Mouse (Mus musculus): ENCODE measurements around the gene Slc38a3.

Gene Slc38a3

DNA sequence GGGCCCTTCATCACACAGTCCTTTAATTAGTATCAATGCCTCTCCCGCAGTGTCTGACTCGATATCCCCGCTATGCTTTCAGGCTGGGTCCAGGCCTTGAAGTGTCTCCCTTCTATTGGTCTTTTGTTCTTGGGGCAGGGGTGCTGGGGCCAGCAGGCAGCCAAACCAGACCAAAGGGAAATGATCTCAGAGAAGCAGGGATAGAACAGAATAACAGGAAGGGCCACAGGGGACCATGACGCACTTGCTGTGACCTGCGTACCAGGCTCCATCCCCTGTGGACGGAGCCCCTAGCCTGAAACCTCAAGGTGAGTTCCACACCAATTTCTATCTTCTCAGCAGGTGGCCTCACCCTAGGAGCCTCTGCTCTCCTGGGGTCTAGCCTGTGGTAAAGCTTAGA is 51.2 kb downstream of the Slc38a3 start:
- no peak for DNase-seq

DNA sequence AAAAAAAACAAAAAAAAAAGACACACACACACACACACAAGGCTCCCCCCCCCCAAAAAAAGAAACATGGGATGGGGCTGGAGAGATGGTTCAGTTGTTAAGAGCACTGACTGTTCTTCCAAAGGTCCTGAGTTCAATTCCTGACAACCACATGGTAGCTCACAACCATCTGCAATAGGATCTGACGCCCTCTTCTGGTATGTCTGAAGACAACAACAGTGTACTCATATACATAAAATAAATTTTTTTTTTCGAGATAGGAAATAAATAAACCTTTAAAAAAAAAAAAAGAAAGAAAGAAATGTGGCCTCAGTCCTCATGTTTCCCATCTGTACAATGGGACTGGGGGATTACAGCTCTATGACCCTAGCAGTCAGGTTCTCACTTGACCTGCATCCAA is 51.9 kb downstream of the Slc38a3 start:
- DNase-seq: no peak

DNA sequence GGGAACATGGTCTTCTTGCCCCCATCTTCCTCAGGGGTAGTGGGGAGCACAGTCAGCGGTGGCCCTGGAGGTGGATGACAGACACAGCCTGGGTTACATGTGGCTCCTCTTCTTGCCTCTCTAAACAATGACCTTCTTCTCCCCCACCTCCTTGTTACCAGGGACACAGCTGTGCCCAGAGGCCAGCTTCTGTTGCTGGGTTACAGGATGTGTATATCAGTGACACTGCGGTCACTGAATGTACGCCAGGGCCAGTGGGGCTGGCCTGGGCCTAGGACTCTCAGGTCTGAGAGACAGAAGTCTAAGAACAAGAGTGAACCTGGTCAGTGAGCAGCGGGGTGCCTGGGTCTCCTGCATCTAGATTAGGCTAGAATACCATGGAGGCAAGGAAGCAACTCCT is 54.3 kb downstream of the Slc38a3 start:
- peak; percentile 54 for DNase-seq

DNA sequence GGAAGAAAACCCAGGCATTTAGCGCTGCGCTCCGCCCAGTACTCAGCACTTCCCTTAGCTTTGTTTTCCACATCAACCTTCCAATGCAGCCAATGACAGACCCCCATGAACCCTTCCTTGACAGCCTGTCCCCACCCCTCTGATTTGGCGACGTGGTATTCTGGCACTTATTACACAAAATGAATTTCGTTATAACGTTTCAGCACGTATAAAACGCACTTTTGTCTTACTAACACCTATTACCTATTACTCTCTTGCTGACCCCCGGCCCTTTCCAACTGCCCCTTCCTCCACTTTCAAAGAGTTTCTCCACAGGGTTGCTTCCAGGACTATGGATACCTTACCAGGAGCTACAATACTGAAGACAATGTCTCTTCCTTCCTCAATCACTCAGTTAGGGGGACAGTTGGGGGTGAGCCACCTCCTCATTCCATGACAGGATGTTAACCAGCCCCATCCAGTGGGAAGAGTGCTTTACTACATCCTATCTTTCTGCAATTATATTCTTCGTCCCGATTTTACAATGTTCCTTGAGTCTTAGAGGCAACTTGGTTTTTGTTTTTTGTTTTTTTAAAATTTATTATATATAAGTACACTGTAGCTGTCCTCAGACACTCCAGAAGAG is 56.3 kb downstream of the Slc38a3 start:
- DNase-seq: no peak

DNA sequence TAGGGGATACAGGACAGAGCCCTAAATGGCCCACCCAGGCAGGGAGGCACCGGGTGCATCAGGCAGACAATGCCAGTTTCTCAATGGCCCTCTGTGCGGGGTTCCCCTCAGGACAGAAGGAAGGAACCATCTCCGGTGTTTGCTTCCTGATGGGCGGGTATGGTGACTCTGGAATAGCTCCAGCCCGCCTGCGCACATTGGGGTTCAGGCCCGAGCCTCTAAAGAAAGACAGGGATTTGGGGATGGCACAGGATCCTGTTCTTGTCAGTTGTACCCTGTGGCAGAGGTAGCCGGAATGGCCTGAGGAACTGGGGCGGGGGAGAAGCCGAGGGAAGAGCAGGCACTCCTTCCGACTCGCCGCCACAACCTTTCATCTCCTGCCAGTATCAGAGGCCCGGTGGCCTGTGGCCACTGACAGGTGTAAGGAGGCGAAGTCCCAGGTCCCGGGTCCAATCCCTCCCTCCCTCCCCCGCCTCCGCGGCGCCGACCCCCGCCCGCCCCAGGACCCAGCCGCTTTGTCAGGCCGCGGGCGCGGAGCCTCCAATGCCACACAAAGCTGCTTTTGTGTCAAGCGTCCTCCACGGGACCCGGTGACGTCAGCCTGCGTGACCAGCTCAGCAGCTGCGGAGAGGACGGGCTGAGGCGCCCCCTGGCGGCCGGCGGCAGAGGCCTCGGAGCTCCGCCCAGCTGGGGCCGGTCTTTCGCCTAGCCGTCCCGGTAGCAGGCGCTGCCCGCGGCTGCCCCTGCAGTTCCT is 57.0 kb downstream of the Slc38a3 start:
- DNase-seq: peak; percentile 98

DNA sequence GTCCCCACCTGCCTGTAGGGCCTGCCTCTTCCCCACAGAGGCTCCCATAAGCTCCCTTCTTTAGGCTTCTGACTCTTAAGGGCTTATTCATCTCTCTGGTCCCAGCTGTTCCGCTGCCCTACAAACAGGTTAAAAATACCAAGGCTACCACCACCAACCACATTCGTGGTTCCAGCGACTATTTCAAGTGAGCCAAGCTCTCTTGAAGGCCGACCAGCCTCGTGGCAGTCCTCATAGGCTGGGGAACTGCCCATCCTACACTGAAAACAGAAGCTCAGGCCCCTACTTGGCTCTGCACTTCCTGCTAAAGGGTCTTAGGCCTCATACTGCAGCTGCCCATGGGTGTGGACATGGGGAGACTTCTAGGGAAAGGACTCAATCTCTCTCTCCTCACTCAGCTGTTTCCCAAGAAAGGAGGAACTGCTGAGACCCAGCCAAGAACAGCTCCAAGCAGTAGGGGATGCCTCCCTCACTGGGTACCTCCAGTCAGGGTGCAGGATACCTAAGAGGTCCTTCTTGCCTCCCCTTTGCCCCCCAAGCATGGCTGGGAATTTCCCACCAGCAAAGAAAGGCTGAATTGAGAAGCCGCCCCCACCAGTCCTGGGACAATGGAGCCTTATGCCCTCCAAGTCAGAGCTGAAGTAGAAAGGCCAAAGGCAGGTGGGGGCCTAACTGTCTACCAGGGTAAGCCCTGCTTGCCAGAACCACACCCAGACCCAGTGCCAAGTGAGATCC is 57.7 kb downstream of the Slc38a3 start:
- no peak for DNase-seq

DNA sequence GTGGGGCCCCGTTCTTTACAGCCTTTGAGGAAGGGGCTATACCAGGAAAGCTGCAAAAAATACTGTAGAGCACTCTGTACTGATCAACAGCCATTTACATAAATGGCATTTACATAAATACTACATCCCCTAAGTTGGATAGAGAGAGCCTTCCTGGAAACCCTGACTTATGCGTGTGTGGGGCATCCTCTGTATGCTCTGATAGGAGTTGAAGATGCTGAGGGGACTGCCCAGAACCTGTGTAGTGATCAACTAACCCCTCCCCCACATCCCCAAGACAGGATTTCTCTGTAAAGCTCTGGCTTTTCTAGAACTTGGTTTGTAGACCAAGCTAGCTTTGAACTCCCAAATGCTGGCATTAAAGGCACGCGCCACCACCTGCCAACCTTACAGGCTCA is 59.9 kb downstream of the Slc38a3 start:
- DNase-seq: no peak

DNA sequence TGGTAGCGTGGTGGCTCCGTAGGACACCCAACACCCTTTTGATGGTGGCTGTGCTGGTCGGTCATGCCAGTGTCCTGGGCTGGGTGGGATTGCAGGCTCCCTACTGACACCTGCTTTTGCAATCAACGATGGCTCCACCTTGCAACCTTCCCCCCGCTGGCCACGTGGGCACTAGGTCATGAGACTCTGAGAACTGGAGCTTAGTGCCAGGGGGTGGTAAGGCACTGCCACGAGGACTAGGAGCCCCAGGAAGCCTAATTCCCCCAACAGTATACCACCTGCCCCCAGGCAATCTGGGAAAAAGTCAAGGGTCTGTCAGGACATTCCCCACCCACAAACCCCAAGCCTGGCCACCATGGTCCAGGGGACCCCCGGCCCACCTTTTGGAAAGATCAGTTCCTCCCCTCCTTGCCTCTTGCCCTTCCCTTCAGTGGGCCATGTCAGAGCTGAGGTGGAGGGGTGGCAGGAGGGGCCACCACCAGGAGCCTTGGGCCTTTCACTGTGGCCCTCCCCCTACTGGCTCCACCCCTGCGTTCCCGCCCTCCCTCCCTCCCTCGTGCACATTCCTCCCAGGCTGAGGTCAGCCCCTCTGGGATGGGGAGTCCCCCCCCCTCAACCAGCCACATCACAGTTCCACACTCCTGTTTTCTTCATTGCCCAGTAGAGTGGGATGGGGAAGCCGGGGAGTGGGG is 60.4 kb downstream of the Slc38a3 start, which contains the start of gene Sema3b:
Sema3b (minus strand) TSS at position 489 of the 692 bp plus-strand sequence.
- DNase-seq: no peak

DNA sequence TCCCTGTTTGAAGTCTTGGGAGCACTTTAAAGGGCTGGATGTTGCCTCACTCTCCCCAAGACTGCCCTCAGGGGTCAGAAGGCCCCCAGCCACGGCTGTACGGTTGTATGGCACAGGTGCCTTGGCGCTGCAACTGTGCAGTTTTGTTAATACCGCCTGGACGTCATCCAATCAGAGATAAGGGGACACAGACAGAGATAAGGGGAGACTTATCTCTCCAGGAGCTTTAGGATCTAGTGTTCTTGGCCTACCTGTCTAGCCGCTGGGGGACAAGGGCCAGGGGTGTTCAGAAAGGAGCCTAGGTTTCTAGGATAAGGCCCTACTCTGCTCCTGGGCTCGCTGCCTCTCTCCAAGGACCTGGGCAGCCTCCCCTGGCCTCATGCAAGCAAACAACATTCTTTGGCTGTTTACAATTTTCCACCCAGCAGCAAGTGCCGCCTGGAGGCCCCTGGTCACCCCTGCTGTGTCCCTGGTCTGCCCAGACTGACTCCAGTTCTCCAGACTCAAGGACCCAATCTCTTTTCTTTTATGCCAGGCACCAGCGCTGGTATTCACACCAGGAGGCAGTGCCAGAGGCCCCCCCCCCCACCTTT is 61.6 kb downstream of the Slc38a3 start:
- DNase-seq: no peak

DNA sequence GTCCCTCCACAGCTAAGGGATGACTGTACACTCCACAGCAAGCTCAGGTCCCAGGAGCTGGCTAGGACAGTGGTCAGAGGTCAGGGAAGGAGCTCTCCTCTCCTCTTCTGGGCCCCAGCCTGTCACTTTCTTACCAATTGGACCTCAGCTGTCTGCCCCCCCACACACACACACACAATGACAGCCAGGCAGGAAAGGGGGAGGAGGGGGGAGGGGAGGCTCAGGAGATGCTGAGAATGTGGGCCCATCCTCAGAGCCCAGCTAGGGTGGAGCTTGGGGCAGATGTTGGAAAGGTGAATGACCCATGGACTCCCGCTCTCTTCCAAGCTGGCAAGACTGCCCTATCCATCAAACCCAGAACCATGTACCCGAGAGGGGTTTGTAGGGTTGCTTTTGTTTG is 62.3 kb downstream of the Slc38a3 start:
- no peak for DNase-seq

DNA sequence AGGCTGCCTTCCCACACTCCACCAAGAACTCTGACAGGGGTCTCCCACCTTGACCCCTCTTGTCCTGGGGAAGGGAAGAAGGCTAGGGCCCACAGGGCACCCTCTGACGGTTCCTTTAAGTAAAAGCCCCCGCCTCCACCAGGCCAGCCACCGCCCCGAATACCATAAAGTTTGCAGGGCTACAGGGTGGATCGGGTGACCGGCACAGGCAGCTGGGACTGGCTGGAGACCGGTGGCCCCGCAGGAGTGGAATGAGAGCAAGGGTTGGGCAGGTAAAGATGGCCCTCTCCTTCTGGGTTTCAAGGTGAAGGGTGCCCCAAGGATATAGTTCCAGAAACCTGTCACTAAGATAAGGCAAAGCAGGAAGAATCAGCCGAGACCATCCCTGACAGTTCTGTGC is 62.7 kb downstream of the Slc38a3 start:
- DNase-seq: no peak

DNA sequence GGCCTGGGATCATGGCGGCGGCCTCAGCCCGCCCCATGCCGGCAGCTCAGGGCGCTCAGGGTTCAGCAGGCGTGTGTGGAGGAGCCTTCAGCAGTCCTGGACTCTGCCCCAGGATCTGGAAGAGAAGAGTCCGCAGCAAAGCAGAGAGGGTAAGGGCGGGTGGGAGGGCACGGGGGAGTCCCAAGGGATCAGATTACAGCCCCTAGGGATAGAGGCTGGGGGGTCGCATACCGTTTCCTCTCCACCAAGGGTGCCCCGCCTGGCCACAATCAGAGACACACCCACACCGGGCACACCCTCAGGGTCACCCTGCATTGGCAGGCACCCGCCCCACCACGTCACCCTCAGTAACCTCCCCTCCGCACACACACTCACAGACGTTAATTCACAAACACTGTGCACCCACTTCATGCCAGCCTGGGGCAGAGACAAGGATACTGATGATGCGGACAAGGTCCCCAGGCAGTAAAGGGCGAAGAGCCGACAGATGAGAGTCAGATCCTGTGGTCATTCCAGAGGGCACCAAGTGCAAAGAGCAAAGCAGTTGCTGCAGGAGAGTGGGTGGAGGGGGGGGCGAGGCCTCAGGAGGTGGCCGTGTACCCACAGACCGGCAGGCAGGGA is 64.2 kb downstream of the Slc38a3 start:
- DNase-seq: no peak

DNA sequence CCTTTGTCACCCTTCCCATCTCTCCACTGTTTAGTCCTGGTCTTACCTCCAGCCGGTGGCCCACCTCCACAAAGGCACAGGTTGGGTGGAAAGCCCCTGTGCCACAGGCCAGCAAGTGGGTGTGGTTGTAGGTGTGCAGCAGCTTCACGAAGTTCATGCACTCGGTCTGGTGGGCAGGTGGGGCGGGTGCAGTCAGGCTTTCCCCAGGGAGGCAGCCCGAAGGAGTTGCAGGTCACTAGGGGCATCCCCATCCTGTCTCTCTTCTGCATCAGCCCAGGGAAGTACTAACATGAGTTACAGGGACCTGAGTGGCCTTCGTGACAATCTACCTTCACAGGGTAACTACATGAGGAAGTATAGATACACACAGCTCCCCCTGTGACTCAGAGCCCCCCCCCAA is 66.1 kb downstream of the Slc38a3 start:
- DNase-seq: no peak

DNA sequence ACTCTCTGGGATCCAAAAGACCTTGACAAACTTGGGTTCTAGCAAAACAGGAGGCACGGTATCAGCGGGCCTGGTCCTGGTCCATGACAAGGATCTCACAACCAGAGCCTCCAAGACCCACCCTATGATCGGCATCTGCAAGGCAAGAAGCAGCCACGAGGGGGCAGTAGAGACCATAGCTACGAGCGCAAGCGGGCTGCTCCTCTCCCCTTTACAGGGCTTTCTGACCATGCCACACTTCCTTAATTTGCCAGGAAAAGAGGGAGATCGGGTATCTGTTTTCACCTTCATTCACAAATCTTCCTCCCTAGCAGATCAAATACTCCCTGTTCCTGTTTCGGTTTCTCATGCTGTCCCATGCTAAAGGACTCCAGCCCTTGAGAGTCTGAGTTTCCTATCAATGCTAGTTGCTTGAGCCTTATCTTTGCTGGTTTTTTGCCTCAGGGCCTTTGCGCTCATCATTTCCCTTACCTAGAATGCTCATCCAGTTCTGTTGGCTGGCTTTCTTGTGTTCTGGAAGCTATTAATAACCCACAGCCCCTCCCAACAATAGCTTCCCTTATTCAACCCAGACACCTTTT is 67.2 kb downstream of the Slc38a3 start:
- peak; percentile 88 for DNase-seq

DNA sequence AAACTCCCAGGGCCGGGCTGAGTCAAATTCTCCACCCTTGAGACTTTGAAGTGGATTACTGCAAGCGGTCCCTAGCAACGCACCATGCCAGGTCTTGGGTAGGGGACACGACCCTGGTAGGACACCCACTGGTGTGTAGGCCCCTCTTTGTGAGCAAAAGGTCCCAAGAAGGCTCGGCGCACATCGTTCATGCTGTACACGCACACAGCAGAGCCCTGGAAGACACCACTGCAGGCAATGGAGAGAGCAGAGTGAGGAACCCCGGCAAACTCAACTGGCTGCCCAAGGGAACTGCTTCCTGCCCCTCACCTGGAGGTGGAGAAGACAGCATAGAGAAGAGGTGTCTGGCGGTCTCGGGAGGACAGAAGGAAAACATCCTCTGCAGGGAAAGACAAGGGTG is 68.1 kb downstream of the Slc38a3 start:
- no peak for DNase-seq

DNA sequence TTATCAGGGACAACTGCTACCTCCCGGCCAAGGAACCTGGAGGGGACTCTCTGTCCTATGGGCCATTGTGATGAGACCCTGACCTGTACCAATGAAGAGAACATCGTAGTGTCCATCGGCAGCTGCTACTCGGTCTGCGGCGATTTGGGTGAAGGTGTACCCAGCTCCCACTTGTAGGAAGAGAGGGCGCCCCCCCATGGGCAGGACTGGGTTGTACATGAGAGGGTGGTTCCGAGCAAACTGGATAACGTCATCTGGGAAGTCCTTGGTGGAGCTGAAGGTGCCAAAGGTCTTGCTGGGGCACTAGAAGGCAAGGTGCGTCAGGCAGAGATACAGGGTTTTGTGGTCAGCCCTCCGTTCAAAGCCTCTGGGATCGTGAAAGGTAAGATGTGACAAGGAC is 68.6 kb downstream of the Slc38a3 start:
- DNase-seq: no peak

Measured in cerebellum, adult 9-11 months (tissue).